Mouse (Mus musculus): ENCODE measurements around the gene Gm17359. TPM values are rescaled to one million over a fixed set of nuclear protein-coding genes. Genes with fewer than 3 reads are reported as not detected.
A peak's percentile ranks its signal among the peaks of the same experiment; 100 is the strongest.

Gm17359 gene
- not detected in 2 replicates for polyA plus RNA-seq (2012)

- H3K9me3 ChIP-seq (ENCODE audit: control insufficient read depth, low read length) = no peaks in the 10 kb centered on the region
- H3K36me3 ChIP-seq (ENCODE audit: control insufficient read depth) = no peaks in the 10 kb centered on the region
- TF ChIP-seq TAL1 (IDR thresholded peaks at IDR 0.05; ENCODE audit: low read length) (no peak), GATA1 (IDR thresholded peaks at IDR 0.05; ENCODE audit: low read length) (no peak)
- H3K4me1 ChIP-seq (ENCODE audit: control insufficient read depth) = peaks cover 3% of the 10 kb centered on the region; the same call in 1 of the 2 replicates
- no peaks in the 10 kb centered on the region for H3K27me3 ChIP-seq (ENCODE audit: control insufficient read depth)
- no peak within 1 kb of the TSS for H3K4me3 ChIP-seq (replicated peaks)
Observed at GRCm38 (mm10) chr3:79336044-79336766, at the start of gene Gm17359. Gene Gm17359 (plus strand): TSS chr3:79336661.

- TF ChIP-seq TAL1 (IDR thresholded peaks at IDR 0.05; ENCODE audit: low read length) (no peak), GATA1 (IDR thresholded peaks at IDR 0.05; ENCODE audit: low read length) (no peak)
- Histone ChIP-seq H3K9me3 (ENCODE audit: control insufficient read depth, low read length) (no peaks in the 10 kb centered on the region), H3K27me3 (ENCODE audit: control insufficient read depth) (peaks cover 71% of the 10 kb centered on the region), H3K4me3 (replicated peaks) (peak overlapping the region; percentile 75), H3K36me3 (ENCODE audit: control insufficient read depth) (no peaks in the 10 kb centered on the region), H3K4me1 (ENCODE audit: control insufficient read depth) (peaks cover 21% of the 10 kb centered on the region)
Observed at GRCm38 (mm10) chr3:79287108-79287576, 49.3 kb upstream of the Gm17359 start.

- Histone ChIP-seq H3K27me3 (ENCODE audit: control insufficient read depth) (peaks cover 71% of the 10 kb centered on the region), H3K9me3 (ENCODE audit: control insufficient read depth, low read length) (no peaks in the 10 kb centered on the region), H3K36me3 (ENCODE audit: control insufficient read depth) (no peaks in the 10 kb centered on the region), H3K4me3 (replicated peaks) (peak overlapping the region; percentile 75), H3K4me1 (ENCODE audit: control insufficient read depth) (peaks cover 21% of the 10 kb centered on the region)
- TF ChIP-seq GATA1 (IDR thresholded peaks at IDR 0.05; ENCODE audit: low read length) = no peak
- TF ChIP-seq TAL1 (IDR thresholded peaks at IDR 0.05; ENCODE audit: low read length) = no peak
Observed at GRCm38 (mm10) chr3:79287699-79288458, 48.6 kb upstream of the Gm17359 start.

GRCm38 (mm10) chr3:79289050-79289449 is 47.4 kb upstream of the Gm17359 start:
- Histone ChIP-seq H3K36me3 (ENCODE audit: control insufficient read depth) (no peaks in the 10 kb centered on the region), H3K4me3 (replicated peaks) (no peak overlapping the region), H3K4me1 (ENCODE audit: control insufficient read depth) (peaks cover 21% of the 10 kb centered on the region), H3K27me3 (ENCODE audit: control insufficient read depth) (peaks cover 71% of the 10 kb centered on the region), H3K9me3 (ENCODE audit: control insufficient read depth, low read length) (no peaks in the 10 kb centered on the region)
- TF ChIP-seq TAL1 (IDR thresholded peaks at IDR 0.05; ENCODE audit: low read length) = no peak
- no peak for TF ChIP-seq GATA1 (IDR thresholded peaks at IDR 0.05; ENCODE audit: low read length)

- Histone ChIP-seq H3K9me3 (ENCODE audit: control insufficient read depth, low read length) (no peaks in the 10 kb centered on the region), H3K4me3 (replicated peaks) (no peak overlapping the region), H3K27me3 (ENCODE audit: control insufficient read depth) (peaks cover 35% of the 10 kb centered on the region), H3K36me3 (ENCODE audit: control insufficient read depth) (no peaks in the 10 kb centered on the region), H3K4me1 (ENCODE audit: control insufficient read depth) (no peaks in the 10 kb centered on the region; the same call in 1 of the 2 replicates)
- TF ChIP-seq GATA1 (IDR thresholded peaks at IDR 0.05; ENCODE audit: low read length) (no peak), TAL1 (IDR thresholded peaks at IDR 0.05; ENCODE audit: low read length) (no peak)
Observed at GRCm38 (mm10) chr3:79293023-79293422, 43.4 kb upstream of the Gm17359 start.

- TF ChIP-seq TAL1 (IDR thresholded peaks at IDR 0.05; ENCODE audit: low read length) (no peak), GATA1 (IDR thresholded peaks at IDR 0.05; ENCODE audit: low read length) (no peak)
- Histone ChIP-seq H3K4me1 (ENCODE audit: control insufficient read depth) (no peaks in the 10 kb centered on the region; the same call in 1 of the 2 replicates), H3K9me3 (ENCODE audit: control insufficient read depth, low read length) (no peaks in the 10 kb centered on the region), H3K4me3 (replicated peaks) (no peak overlapping the region), H3K36me3 (ENCODE audit: control insufficient read depth) (no peaks in the 10 kb centered on the region), H3K27me3 (ENCODE audit: control insufficient read depth) (peaks cover 18% of the 10 kb centered on the region)
Observed at GRCm38 (mm10) chr3:79294701-79295100, 41.8 kb upstream of the Gm17359 start.

GRCm38 (mm10) chr3:79296049-79296448 is 40.4 kb upstream of the Gm17359 start:
- H3K36me3 ChIP-seq (ENCODE audit: control insufficient read depth) = no peaks in the 10 kb centered on the region
- no peak overlapping the region for H3K4me3 ChIP-seq (replicated peaks)
- H3K27me3 ChIP-seq (ENCODE audit: control insufficient read depth) = peaks cover 7% of the 10 kb centered on the region
- no peaks in the 10 kb centered on the region for H3K9me3 ChIP-seq (ENCODE audit: control insufficient read depth, low read length)
- TF ChIP-seq GATA1 (IDR thresholded peaks at IDR 0.05; ENCODE audit: low read length) = no peak
- H3K4me1 ChIP-seq (ENCODE audit: control insufficient read depth) = no peaks in the 10 kb centered on the region; the same call in 1 of the 2 replicates

- Histone ChIP-seq H3K4me3 (replicated peaks) (no peak overlapping the region), H3K36me3 (ENCODE audit: control insufficient read depth) (no peaks in the 10 kb centered on the region), H3K4me1 (ENCODE audit: control insufficient read depth) (no peaks in the 10 kb centered on the region; the same call in 1 of the 2 replicates), H3K27me3 (ENCODE audit: control insufficient read depth) (peaks cover 4% of the 10 kb centered on the region), H3K9me3 (ENCODE audit: control insufficient read depth, low read length) (no peaks in the 10 kb centered on the region)
- TF ChIP-seq GATA1 (IDR thresholded peaks at IDR 0.05; ENCODE audit: low read length) (no peak), TAL1 (IDR thresholded peaks at IDR 0.05; ENCODE audit: low read length) (no peak)
Observed at GRCm38 (mm10) chr3:79296586-79296985, 39.9 kb upstream of the Gm17359 start.

GRCm38 (mm10) chr3:79297281-79297680 is 39.2 kb upstream of the Gm17359 start:
- H3K4me3 ChIP-seq (replicated peaks) = no peak overlapping the region
- no peak for TF ChIP-seq TAL1 (IDR thresholded peaks at IDR 0.05; ENCODE audit: low read length)
- no peak for TF ChIP-seq GATA1 (IDR thresholded peaks at IDR 0.05; ENCODE audit: low read length)

More at GRCm38 (mm10) chr3:79297281-79297680, 39.2 kb upstream of the Gm17359 start:
- Histone ChIP-seq H3K9me3 (ENCODE audit: control insufficient read depth, low read length) (no peaks in the 10 kb centered on the region), H3K27me3 (ENCODE audit: control insufficient read depth) (no peaks in the 10 kb centered on the region), H3K4me1 (ENCODE audit: control insufficient read depth) (no peaks in the 10 kb centered on the region; the same call in 1 of the 2 replicates), H3K36me3 (ENCODE audit: control insufficient read depth) (no peaks in the 10 kb centered on the region)

All from erythroblast, embryonic 14.5 days (primary cell).